Comparison of ENCODE assay signal across 21 mouse cellular contexts in genomic region chr12:78904499-78904898, GRCm38 (mm10). TPM values are rescaled to one million over a fixed set of nuclear protein-coding genes. Genes with fewer than 3 reads are reported as not detected.
A peak's percentile ranks its signal among the peaks of the same experiment; 100 is the strongest.
DNase-seq lines count a peak whose midpoint lies in the region; ATAC-seq lines count a peak whose summit lies in the region.
"Had no signal": no experiment of that assay in that cellular context is flagged by ENCODE, and none has a peak within 500 bp of the region (broad histone marks: within the 10 kb centered on the region; RNA-seq: fewer than 3 reads in every experiment).

No protein-coding gene starts in this region.

- peak overlapping the region; percentile 68 for H3K4me2 ChIP-seq in liver, embryonic 15.5 days
- H3K4me2 ChIP-seq: hindbrain, embryonic 15.5 days; limb, embryonic 13.5 days; lung, embryonic 14.5 days; midbrain, embryonic 13.5 days had no signal

- H3K27ac ChIP-seq in liver, embryonic 15.5 days (replicated peaks) = peak overlapping the region; percentile 70
- H3K27ac ChIP-seq: hindbrain, embryonic 15.5 days; limb, embryonic 13.5 days; midbrain, embryonic 13.5 days had no signal

- H3K9ac ChIP-seq in liver, embryonic 15.5 days = peak overlapping the region; percentile 62
- H3K9ac ChIP-seq: forebrain, postnatal 0 days; hindbrain, embryonic 15.5 days; limb, embryonic 13.5 days; lung, embryonic 14.5 days; midbrain, embryonic 13.5 days had no signal

- H3K27me3 ChIP-seq in erythroblast, embryonic 14.5 days (ENCODE audit: control insufficient read depth) = no peaks in the 10 kb centered on the region; the same call in 1 of the 2 replicates
- H3K27me3 ChIP-seq in liver, embryonic 15.5 days = 0 out of 2 replicates have a peak, but pooled peaks cover 17% of the 10 kb centered on the region

- ATAC-seq in erythroblast, adult 5-6 weeks (replicated peaks; ENCODE audit: low FRiP score, poor library complexity, severe bottlenecking) = no peak
- ATAC-seq in liver, embryonic 15.5 days (ENCODE audit: insufficient read depth) = no peak
- ATAC-seq: forebrain, postnatal 0 days; midbrain, embryonic 13.5 days had no signal

- peaks cover 71% of the 10 kb centered on the region for H3K36me3 ChIP-seq in erythroblast, embryonic 14.5 days (ENCODE audit: control insufficient read depth)
- peaks cover 13% of the 10 kb centered on the region for H3K36me3 ChIP-seq in liver, embryonic 15.5 days (replicated peaks)
- H3K36me3 ChIP-seq: hindbrain, embryonic 15.5 days; limb, embryonic 13.5 days; midbrain, embryonic 13.5 days had no signal

- peak; percentile 50 to 58 for DNase-seq in urinary bladder, adult 18-20 months (ENCODE audit: low spot score in 2 of 2)
- no peak for DNase-seq in urinary bladder, postnatal 4 days (ENCODE audit: low spot score in 2 of 2)
- no peak for DNase-seq in kidney, postnatal 25 days
- no peak for DNase-seq in right cerebral cortex, postnatal 14 days
- DNase-seq: adrenal gland, postnatal 10 days; cerebellum, adult 2 months; cerebellum, postnatal 25 days; forebrain, postnatal 0 days; gastrocnemius, postnatal 14 days; kidney, postnatal 36 days; lung, embryonic 14.5 days; spleen, adult 18-20 months; thymus, postnatal 36 days had no signal

- H3K9me3 ChIP-seq in erythroblast, embryonic 14.5 days (ENCODE audit: control insufficient read depth, low read length) = peaks cover 9% of the 10 kb centered on the region
- H3K9me3 ChIP-seq in liver, embryonic 15.5 days (replicated peaks) = no peaks in the 10 kb centered on the region; the same call in 1 of the 2 replicates
- H3K9me3 ChIP-seq: hindbrain, embryonic 15.5 days; limb, embryonic 13.5 days; midbrain, embryonic 13.5 days had no signal

- peak overlapping the region; percentile 79 for H3K4me3 ChIP-seq in erythroblast, embryonic 14.5 days (replicated peaks)
- H3K4me3 ChIP-seq in liver, embryonic 15.5 days (replicated peaks) = peak overlapping the region; percentile 56
- H3K4me3 ChIP-seq: hindbrain, embryonic 15.5 days; limb, embryonic 13.5 days; midbrain, embryonic 13.5 days had no signal

- peaks cover 78% of the 10 kb centered on the region for H3K4me1 ChIP-seq in erythroblast, embryonic 14.5 days (ENCODE audit: control insufficient read depth)
- H3K4me1 ChIP-seq in liver, embryonic 15.5 days (replicated peaks) = peaks cover 45% of the 10 kb centered on the region

- WGBS in liver, embryonic 15.5 days (ENCODE audit: insufficient replicate concordance) = 81% methylated on average over 7 of the region's 7 CpGs

RNA-seq across cellular contexts. Expression of gene Plek2, which starts 2.3 kb away (rescaled TPM):
- polyA plus RNA-seq in erythroblast, embryonic 14.5 days (2012) = 8.1 and 8.2 TPM in 2 replicates
- 6.7 TPM in 1 of 2 replicates, not detected in the other for total RNA-seq in erythroblast, adult 5-6 weeks (2015; ENCODE audit: low replicate concordance)
- total RNA-seq in erythroblast, adult 5-6 weeks (2017; ENCODE audit: low replicate concordance) = 2.6 and 5.3 TPM in 2 replicates
- 41.4 and 46.1 TPM in 2 replicates for polyA plus RNA-seq in liver, embryonic 15.5 days (2015; fragmentation: Nextera tagmentation; extraction: Ambion mirVana)
- total RNA-seq: hematopoietic stem cell, adult 5-6 weeks; megakaryocyte, adult 5-6 weeks had no signal

RNA-seq across cellular contexts. Expression of gene Eif2s1, which starts 42.9 kb away (rescaled TPM):
- polyA plus RNA-seq in erythroblast, embryonic 14.5 days (2012) = 2.0 and 2.1 TPM in 2 replicates
- total RNA-seq in erythroblast, adult 5-6 weeks (2015; ENCODE audit: low replicate concordance) = 55.4 and 106 TPM in 2 replicates
- total RNA-seq in erythroblast, adult 5-6 weeks (2017; ENCODE audit: low replicate concordance) = 34.9 and 45.3 TPM in 2 replicates
- polyA plus RNA-seq in liver, embryonic 15.5 days (2015; fragmentation: Nextera tagmentation; extraction: Ambion mirVana) = 166 and 171 TPM in 2 replicates

RNA-seq across cellular contexts. Expression of gene Atp6v1d, which starts 43.1 kb away (rescaled TPM):
- 0.70 and 1.2 TPM in 2 replicates for polyA plus RNA-seq in erythroblast, embryonic 14.5 days (2012)
- 52.5 and 69.0 TPM in 2 replicates for total RNA-seq in erythroblast, adult 5-6 weeks (2015; ENCODE audit: low replicate concordance)
- 22.2 and 35.0 TPM in 2 replicates for total RNA-seq in erythroblast, adult 5-6 weeks (2017; ENCODE audit: low replicate concordance)
- 23.8 and 24.4 TPM in 2 replicates for polyA plus RNA-seq in liver, embryonic 15.5 days (2015; fragmentation: Nextera tagmentation; extraction: Ambion mirVana)

Comparison
In these comparisons a context has a peak if more than half of its experiments do, and no peak if none do; other contexts are left out.
1. DNase-seq: peak in urinary bladder, adult 18-20 months (2 of 2); none in urinary bladder, postnatal 4 days (0 of 2), kidney, postnatal 25 days (0 of 2) and right cerebral cortex, postnatal 14 days (single experiment).
2. RNA of gene Eif2s1, which starts 42.9 kb away (polyA plus RNA-seq): 166 to 171 TPM in liver, embryonic 15.5 days; 2.0 to 2.1 TPM in erythroblast, embryonic 14.5 days; every median in the first group is over 10 times any median in the second.
3. RNA of gene Atp6v1d, which starts 43.1 kb away (polyA plus RNA-seq): 23.8 to 24.4 TPM in liver, embryonic 15.5 days; 0.70 to 1.2 TPM in erythroblast, embryonic 14.5 days; every median in the first group is over 10 times any median in the second.